Comparison of ENCODE assay signal across 8 mouse cellular contexts in genomic region chr17:62607304-62607914, GRCm38 (mm10).
A peak's percentile ranks its signal among the peaks of the same experiment; 100 is the strongest.
DNase-seq lines count a peak whose midpoint lies in the region; ATAC-seq and TF ChIP-seq lines count a peak whose summit lies in the region.

No protein-coding gene starts in this region.

- no peak overlapping the region for H3K27ac ChIP-seq in gastrocnemius, adult 2 months
- no peak overlapping the region for H3K27ac ChIP-seq in forebrain, embryonic 16.5 days (ENCODE audit: low read length)
- no peak overlapping the region for H3K27ac ChIP-seq in left cerebral cortex, adult 2 months

- WGBS in forebrain, embryonic 16.5 days = 23% methylated on average over 18 of the region's 18 CpGs

- H3K36me3 ChIP-seq in forebrain, embryonic 16.5 days (ENCODE audit: control insufficient read depth, insufficient read depth) = no peaks in the 10 kb centered on the region

- H3K27me3 ChIP-seq in forebrain, embryonic 16.5 days (replicated peaks; ENCODE audit: control insufficient read depth, insufficient read depth, low read length) = peaks cover 6% of the 10 kb centered on the region; the same call in 1 of the 2 replicates

- peaks cover 17% of the 10 kb centered on the region for H3K4me1 ChIP-seq in forebrain, embryonic 16.5 days (replicated peaks; ENCODE audit: control insufficient read depth, insufficient read depth, low read length)

- 0 out of 2 replicates have a peak overlapping the region, but pooled peaks have one; percentile 9 for H3K4me3 ChIP-seq in gastrocnemius, adult 2 months
- peak overlapping the region; percentile 7 for H3K4me3 ChIP-seq in forebrain, embryonic 16.5 days (replicated peaks; ENCODE audit: low read length)
- H3K4me3 ChIP-seq in left cerebral cortex, adult 2 months = no peak overlapping the region

- no peak overlapping the region for H3K9ac ChIP-seq in forebrain, embryonic 16.5 days (replicated peaks; ENCODE audit: low read depth, low read length)

- DNase-seq in gastrocnemius, adult 2 months = no peak
- DNase-seq in gastrocnemius, postnatal 10 days = no peak
- DNase-seq in left cerebral cortex, adult 2 months (ENCODE audit: extremely low spot score in 1 of 2, low spot score in 2 of 2) = peak; percentile 44 to 45
- peak; percentile 49 to 63 for DNase-seq in right cerebral cortex, adult 2 months (ENCODE audit: low spot score in 2 of 2)
- DNase-seq in thymus, postnatal 10 days (ENCODE audit: low spot score in 2 of 2) = no peak
- no peak for DNase-seq in kidney, postnatal 10 days

- no peak for TF ChIP-seq CTCF in gastrocnemius, adult 2 months (IDR thresholded peaks at IDR 0.05)
- no peak for TF ChIP-seq CTCF in left cerebral cortex, adult 2 months (IDR thresholded peaks at IDR 0.05)

- no peaks in the 10 kb centered on the region for H3K9me3 ChIP-seq in forebrain, embryonic 16.5 days (ENCODE audit: control insufficient read depth, low read length)

- H3K4me2 ChIP-seq in forebrain, embryonic 16.5 days (ENCODE audit: low read length) = peak overlapping the region; percentile 38

- intact Hi-C loops in gastrocnemius, adult 2 months (cut with DNase I) = no loop called here
- intact Hi-C loops in left cerebral cortex, adult 2 months (cut with DNase I) = loop anchor here (5.0 kb wide), 1 partner anchor 275 kb away; the partner anchor contains the start of gene Efna5

- ATAC-seq in forebrain, embryonic 16.5 days = peak; percentile 85
- ATAC-seq in megakaryocyte, adult 5-6 weeks (ENCODE audit: poor library complexity, severe bottlenecking) = no peak

Comparison
In these comparisons a context has a peak if more than half of its experiments do, and no peak if none do; other contexts are left out.
1. DNase-seq: peak in left cerebral cortex, adult 2 months (2 of 2) and right cerebral cortex, adult 2 months (2 of 2); none in gastrocnemius, adult 2 months (single experiment), gastrocnemius, postnatal 10 days (single experiment), thymus, postnatal 10 days (0 of 2) and kidney, postnatal 10 days (single experiment).